Mouse (Mus musculus): ENCODE measurements around the gene Ccdc151. TPM values are rescaled to one million over a fixed set of nuclear protein-coding genes. Genes with fewer than 3 reads are reported as not detected.

Ccdc151 gene
- total RNA-seq, 2 experiments from 2014 or later, result 0.77 to 1.1 TPM

- no peak for DNase-seq (ENCODE audit: low spot score in 2 of 2)
Observed at GRCm38 (mm10) chr9:21960135-21960534, 42.3 kb downstream of the Ccdc151 start.

GRCm38 (mm10) chr9:21959244-21959643, 43.2 kb downstream of the Ccdc151 start:
- DNase-seq (ENCODE audit: low spot score in 2 of 2), result no peak

GRCm38 (mm10) chr9:21958372-21958771, 44.1 kb downstream of the Ccdc151 start:
- no peak for DNase-seq (ENCODE audit: low spot score in 2 of 2)

DNA sequence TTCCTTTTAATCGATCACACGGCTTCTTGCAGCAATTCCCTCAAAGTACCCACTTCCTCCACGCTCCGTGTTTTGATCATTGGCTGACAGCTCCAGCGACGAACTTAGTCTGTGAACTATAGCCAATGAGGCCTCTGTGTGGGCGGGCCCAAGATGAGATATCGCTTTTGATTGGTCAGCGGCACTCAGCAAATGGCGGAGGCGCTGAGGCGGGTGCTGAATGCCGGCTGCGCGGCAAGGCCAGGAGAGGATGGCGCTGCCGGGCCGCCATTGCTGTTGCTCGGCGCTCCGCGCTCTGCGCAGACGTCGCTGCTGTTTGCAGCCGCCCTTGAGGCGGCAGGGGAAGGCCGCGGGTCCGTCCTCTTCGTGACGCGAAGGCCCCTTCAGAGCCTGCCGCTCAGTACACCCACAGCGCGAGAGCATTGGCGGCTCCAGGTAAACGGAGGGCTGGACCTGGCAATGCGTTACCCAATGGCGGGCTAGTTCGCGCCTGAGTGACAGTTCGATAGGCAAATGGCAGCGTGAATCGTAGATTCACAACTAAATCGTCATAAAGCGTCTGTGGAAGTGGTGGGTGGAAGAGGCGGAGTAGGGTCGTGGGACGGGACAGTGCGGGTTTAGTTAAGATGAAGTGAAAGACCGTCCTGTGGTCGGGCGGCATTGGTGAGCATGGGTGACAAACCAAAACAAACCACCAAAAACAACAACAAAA, 46.7 kb downstream of the Ccdc151 start, which contains the start of gene Swsap1:
Gene Swsap1 (plus strand): TSS at position 186 of the 712 bp plus-strand sequence.
- peak; percentile 93 to 95 for DNase-seq (ENCODE audit: low spot score in 2 of 2)

- DNase-seq (ENCODE audit: low spot score in 2 of 2), result no peak
Observed at GRCm38 (mm10) chr9:21955225-21955569, 47.2 kb downstream of the Ccdc151 start.

- DNase-seq (ENCODE audit: low spot score in 2 of 2), result no peak
Observed at GRCm38 (mm10) chr9:21954635-21955034, 47.8 kb downstream of the Ccdc151 start.

DNA sequence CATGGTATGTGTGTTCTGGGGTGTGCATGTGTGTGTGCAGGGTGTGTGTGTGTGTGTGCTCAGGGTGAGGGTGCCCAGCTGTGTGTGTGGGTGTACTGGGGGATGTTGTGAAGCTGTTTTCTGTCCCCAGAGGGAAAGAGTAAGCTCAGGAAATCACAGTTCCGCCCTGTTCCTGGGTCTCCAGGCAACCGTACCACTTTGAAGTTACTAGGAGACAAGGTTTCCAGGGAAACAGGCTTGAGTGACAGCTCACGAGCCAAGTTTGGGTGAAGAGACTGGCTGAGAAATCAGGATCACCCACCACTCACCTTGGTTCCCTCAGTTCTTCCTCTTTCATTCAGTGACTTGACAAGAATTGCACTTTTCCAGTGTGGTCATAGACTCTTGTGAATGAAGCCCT, 48.8 kb downstream of the Ccdc151 start:
- DNase-seq (ENCODE audit: low spot score in 2 of 2), result no peak

DNA sequence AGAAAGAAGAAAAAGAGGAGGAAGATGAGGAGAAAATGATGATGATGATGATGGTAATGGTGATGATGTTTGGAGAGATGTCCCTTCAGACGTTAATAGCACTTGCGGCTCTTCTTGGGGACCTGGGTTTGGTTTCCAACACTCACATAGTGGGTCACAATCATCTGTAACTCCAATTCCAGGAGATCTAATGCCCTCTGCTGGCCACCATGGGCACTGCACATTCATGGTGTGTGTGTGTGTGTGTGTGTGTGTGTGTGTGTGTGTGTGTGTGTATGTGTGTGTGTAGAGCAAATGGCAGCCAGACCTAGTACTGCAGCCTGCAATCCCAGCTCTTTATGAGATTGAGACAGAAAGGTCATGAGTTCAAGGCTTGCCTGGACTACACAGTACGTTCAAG, 50.5 kb downstream of the Ccdc151 start:
- DNase-seq (ENCODE audit: low spot score in 2 of 2), result no peak

GRCm38 (mm10) chr9:21950322-21950721, 52.1 kb downstream of the Ccdc151 start:
- DNase-seq (ENCODE audit: low spot score in 2 of 2), result peak; percentile 78 to 83

GRCm38 (mm10) chr9:21948790-21949189, 53.6 kb downstream of the Ccdc151 start:
- no peak for DNase-seq (ENCODE audit: low spot score in 2 of 2)

GRCm38 (mm10) chr9:21948146-21948545, 54.3 kb downstream of the Ccdc151 start:
- DNase-seq (ENCODE audit: low spot score in 2 of 2), result no peak

- no peak for DNase-seq (ENCODE audit: low spot score in 2 of 2)
Observed at GRCm38 (mm10) chr9:21947540-21948130, 54.8 kb downstream of the Ccdc151 start.

GRCm38 (mm10) chr9:21944267-21944666, 58.2 kb downstream of the Ccdc151 start:
- no peak for DNase-seq (ENCODE audit: low spot score in 2 of 2)

DNA sequence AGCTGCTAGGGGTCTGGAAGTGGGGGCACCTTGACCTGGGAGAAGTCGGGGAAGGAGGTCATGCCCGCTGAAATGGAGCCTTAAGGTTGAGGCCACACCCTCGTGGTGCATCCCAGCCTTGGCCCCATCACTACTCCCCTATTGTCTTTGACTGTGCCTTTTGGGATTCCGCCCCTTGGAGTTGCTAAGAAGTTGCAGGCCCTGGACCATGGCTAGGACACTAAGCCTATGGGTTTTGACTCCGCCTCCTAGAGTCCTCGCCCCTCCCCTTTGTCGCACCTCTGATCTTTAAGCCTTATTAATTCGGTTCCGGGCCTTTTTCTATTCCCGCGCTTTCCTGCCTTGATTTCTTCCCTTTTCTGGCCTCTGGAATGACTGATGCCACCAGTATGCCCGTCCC, 58.8 kb downstream of the Ccdc151 start:
- DNase-seq (ENCODE audit: low spot score in 2 of 2), result no peak

GRCm38 (mm10) chr9:21943046-21943445, 59.4 kb downstream of the Ccdc151 start:
- no peak for DNase-seq (ENCODE audit: low spot score in 2 of 2)

Other genes with a start within 250 kb of the Ccdc151 start
- gene Spc24, start 242.3 kb downstream of the Ccdc151 start, total RNA-seq (2021), result 1 to 10 TPM in 1 of 2 experiments, under 1 TPM in 1; 0.56 to 1.1 TPM
- gene Kank2, start 203.9 kb downstream of the Ccdc151 start, total RNA-seq (2021), result 10 to 100 TPM; 31.1 to 31.3 TPM
- 10 to 100 TPM in 1 of 2 experiments, 1 to 10 TPM in 1; 8.2 to 26.2 TPM for gene Angptl8, start 167.1 kb downstream of the Ccdc151 start, total RNA-seq (2021)
- 10 to 100 TPM; 29.7 to 36.1 TPM for gene Dock6, start 150.0 kb downstream of the Ccdc151 start, total RNA-seq (2021)
- gene Rab3d, start 84.4 kb downstream of the Ccdc151 start, total RNA-seq (2021), result 10 to 100 TPM; 40.6 to 43.4 TPM
- 10 to 100 TPM; 10.7 to 11.2 TPM for gene Ccdc159, start 75.2 kb downstream of the Ccdc151 start, total RNA-seq (2021)
- 100 to 1,000 TPM; 280 to 531 TPM for gene Tmem205, start 75.1 kb downstream of the Ccdc151 start, total RNA-seq (2021)
- gene Plppr2, start 65.6 kb downstream of the Ccdc151 start, total RNA-seq (2021), result 10 to 100 TPM; 19.4 to 22.3 TPM
- 10 to 100 TPM; 12.3 to 14.2 TPM for gene Swsap1, start 46.9 kb downstream of the Ccdc151 start, total RNA-seq (2021)
- gene Epor, start 39.1 kb downstream of the Ccdc151 start, total RNA-seq (2021), result 1 to 10 TPM; 1.6 to 2.9 TPM
- gene Rgl3, start 13.2 kb downstream of the Ccdc151 start, total RNA-seq (2021), result 10 to 100 TPM; 19.2 to 51.9 TPM
- 100 to 1,000 TPM; 132 to 173 TPM for gene Prkcsh, start 172 bp upstream of the Ccdc151 start, total RNA-seq (2021)
- 1 to 10 TPM; 2.7 to 2.8 TPM for gene Elavl3, start 49.4 kb upstream of the Ccdc151 start, total RNA-seq (2021)
- gene Gm49318, start 68.6 kb upstream of the Ccdc151 start, total RNA-seq (2021), result under 1 TPM in 1 of 2 experiments, not detected in 1; 0.61 TPM
- 1 to 10 TPM; 8.4 to 8.7 TPM for gene Zfp653, start 68.7 kb upstream of the Ccdc151 start, total RNA-seq (2021)
- gene Ecsit, start 82.8 kb upstream of the Ccdc151 start, total RNA-seq (2021), result 10 to 100 TPM; 49.0 to 64.4 TPM
- gene Cnn1, start 96.6 kb upstream of the Ccdc151 start, total RNA-seq (2021), result 1 to 10 TPM in 1 of 2 experiments, under 1 TPM in 1; 0.99 to 2.7 TPM
- 10 to 100 TPM; 73.3 to 81.8 TPM for gene Elof1, start 114.5 kb upstream of the Ccdc151 start, total RNA-seq (2021)
- gene Acp5, start 133.1 kb upstream of the Ccdc151 start, total RNA-seq (2021), result 10 to 100 TPM; 46.9 to 92.0 TPM
- 10 to 100 TPM; 42.5 to 44.3 TPM for gene Pigyl, start 154.2 kb upstream of the Ccdc151 start, total RNA-seq (2021)
- gene Zfp872, start 185.5 kb upstream of the Ccdc151 start, total RNA-seq (2021), result 1 to 10 TPM; 1.8 to 2.0 TPM
- gene Zfp809, start 223.1 kb upstream of the Ccdc151 start, total RNA-seq (2021), result 10 to 100 TPM; 35.5 to 44.0 TPM